Mouse (Mus musculus): Measurements from ENCODE around the gene Dpy19l2. TPM values are rescaled to one million over a fixed set of nuclear protein-coding genes. Genes with fewer than 3 reads are reported as not detected.
"Not testable (repeated sequence)": the region's sequence is repeated elsewhere in the genome, so short reads cannot be mapped to it uniquely, and the experiment has no call there.

Dpy19l2 gene
- 0.04 and 0.16 TPM in 2 replicates for polyA plus RNA-seq (2015; fragmentation: Nextera tagmentation; extraction: Ambion mirVana)

GRCm38 (mm10) chr9:24695700-24696404 is at the start of gene Dpy19l2:
Gene Dpy19l2, minus strand, starts transcription at chr9:24696293.
- peak; percentile 49; the same call in 1 of the 2 replicates for ATAC-seq (replicated peaks; ENCODE audit: extremely low read depth, insufficient read depth, low FRiP score)
- peak within 1 kb of the TSS; percentile 41; the same call in 1 of the 2 replicates for H3K9ac ChIP-seq (ENCODE audit: low read length)

DNA sequence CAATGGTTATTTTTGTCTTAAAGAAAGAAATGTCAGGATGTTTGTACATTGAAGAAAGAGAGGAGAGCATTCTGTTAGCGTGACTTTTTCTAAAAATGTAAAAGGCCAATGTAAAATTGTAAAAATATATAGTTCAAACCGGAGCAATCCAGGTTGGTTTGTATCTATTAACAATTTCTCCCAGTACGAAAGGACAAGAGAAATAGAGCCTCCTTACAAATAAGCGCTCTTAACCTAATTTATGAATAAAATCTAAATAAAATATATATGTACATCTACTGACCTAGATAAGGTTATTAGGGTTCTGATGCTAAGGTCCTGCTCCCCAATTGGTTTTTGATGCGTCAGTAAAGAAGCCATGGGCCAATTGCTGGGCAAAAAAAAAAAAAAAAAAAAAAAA is 48.9 kb upstream of the Dpy19l2 start:
- no peak for ATAC-seq (replicated peaks; ENCODE audit: extremely low read depth, insufficient read depth, low FRiP score)
- Histone ChIP-seq H3K4me3 (ENCODE audit: low read length) (no peak overlapping the region), H3K27ac (ENCODE audit: low read length) (no peak overlapping the region), H3K9me3 (replicated peaks; ENCODE audit: control insufficient read depth, low read length) (no peaks in the 10 kb centered on the region), H3K36me3 (ENCODE audit: control insufficient read depth, insufficient read depth) (peaks cover 49% of the 10 kb centered on the region), H3K4me1 (ENCODE audit: control insufficient read depth, insufficient read depth, low read length) (peaks cover 30% of the 10 kb centered on the region), H3K9ac (ENCODE audit: low read length) (no peak overlapping the region), H3K4me2 (ENCODE audit: low read depth, low read length) (no peak overlapping the region), H3K27me3 (ENCODE audit: control insufficient read depth, insufficient read depth, low read length) (no peaks in the 10 kb centered on the region)
- 91% methylated on average over 5 of the region's 5 CpGs for WGBS

More at GRCm38 (mm10) chr9:24695700-24696404, at the start of gene Dpy19l2:
- Histone ChIP-seq H3K9me3 (replicated peaks; ENCODE audit: control insufficient read depth, low read length) (0 out of 2 replicates have a peak, but pooled peaks cover 2% of the 10 kb centered on the region), H3K36me3 (ENCODE audit: control insufficient read depth, insufficient read depth) (no peaks in the 10 kb centered on the region), H3K27ac (ENCODE audit: low read length) (no peak within 1 kb of the TSS), H3K27me3 (ENCODE audit: control insufficient read depth, insufficient read depth, low read length) (no peaks in the 10 kb centered on the region; the same call in 1 of the 2 replicates), H3K4me3 (ENCODE audit: low read length) (peak within 1 kb of the TSS; percentile 54), H3K4me2 (ENCODE audit: low read depth, low read length) (peak within 1 kb of the TSS; percentile 90), H3K4me1 (ENCODE audit: control insufficient read depth, insufficient read depth, low read length) (peaks cover 3% of the 10 kb centered on the region; the same call in 1 of the 2 replicates)
- 2% methylated on average over 45 of the region's 45 CpGs for WGBS

DNA sequence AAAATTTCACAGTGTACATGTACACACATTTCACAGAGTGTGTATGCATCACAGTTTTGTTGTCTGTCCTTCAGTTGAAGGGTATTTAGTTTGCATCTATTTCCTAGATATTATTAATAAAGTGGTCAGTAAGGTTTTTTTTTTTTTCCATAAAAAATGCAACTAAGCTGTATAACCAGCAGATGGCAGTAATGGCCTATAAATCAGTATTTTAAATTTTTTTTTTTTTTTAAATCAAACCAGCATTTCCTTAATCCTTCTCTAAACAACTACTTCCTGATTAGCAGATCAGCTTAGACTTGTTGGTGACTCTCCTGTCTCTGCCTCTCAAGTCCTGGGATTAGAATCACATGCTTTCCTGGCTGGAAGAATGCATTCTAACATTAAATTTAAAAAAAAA is 5.2 kb upstream of the Dpy19l2 start:
- ATAC-seq (replicated peaks; ENCODE audit: extremely low read depth, insufficient read depth, low FRiP score), result no peak
- Histone ChIP-seq H3K27me3 (ENCODE audit: control insufficient read depth, insufficient read depth, low read length) (no peaks in the 10 kb centered on the region), H3K4me1 (ENCODE audit: control insufficient read depth, insufficient read depth, low read length) (peaks cover 2% of the 10 kb centered on the region; the same call in 1 of the 2 replicates), H3K4me2 (ENCODE audit: low read depth, low read length) (no peak overlapping the region), H3K36me3 (ENCODE audit: control insufficient read depth, insufficient read depth) (no peaks in the 10 kb centered on the region), H3K9ac (ENCODE audit: low read length) (no peak overlapping the region), H3K9me3 (replicated peaks; ENCODE audit: control insufficient read depth, low read length) (0 out of 2 replicates have a peak, but pooled peaks cover 2% of the 10 kb centered on the region), H3K27ac (ENCODE audit: low read length) (no peak overlapping the region), H3K4me3 (ENCODE audit: low read length) (no peak overlapping the region)

GRCm38 (mm10) chr9:24696405-24696778 is 299 bp upstream of the Dpy19l2 start:
- peak overlapping the region; percentile 90 for H3K4me2 ChIP-seq (ENCODE audit: low read depth, low read length)
- H3K27me3 ChIP-seq (ENCODE audit: control insufficient read depth, insufficient read depth, low read length), result no peaks in the 10 kb centered on the region; the same call in 1 of the 2 replicates
- 14% methylated on average over 9 of the region's 9 CpGs for WGBS
- no peaks in the 10 kb centered on the region for H3K36me3 ChIP-seq (ENCODE audit: control insufficient read depth, insufficient read depth)
- H3K9ac ChIP-seq (ENCODE audit: low read length), result no peak overlapping the region
- H3K4me1 ChIP-seq (ENCODE audit: control insufficient read depth, insufficient read depth, low read length), result peaks cover 3% of the 10 kb centered on the region; the same call in 1 of the 2 replicates
- H3K4me3 ChIP-seq (ENCODE audit: low read length), result peak overlapping the region; percentile 54
- no peak overlapping the region for H3K27ac ChIP-seq (ENCODE audit: low read length)
- 0 out of 2 replicates have a peak, but pooled peaks cover 2% of the 10 kb centered on the region for H3K9me3 ChIP-seq (replicated peaks; ENCODE audit: control insufficient read depth, low read length)
- no peak for ATAC-seq (replicated peaks; ENCODE audit: extremely low read depth, insufficient read depth, low FRiP score)

- ATAC-seq (replicated peaks; ENCODE audit: extremely low read depth, insufficient read depth, low FRiP score), result not testable (repeated sequence)
Observed at GRCm38 (mm10) chr9:24637341-24637740, 58.8 kb downstream of the Dpy19l2 start.

DNA sequence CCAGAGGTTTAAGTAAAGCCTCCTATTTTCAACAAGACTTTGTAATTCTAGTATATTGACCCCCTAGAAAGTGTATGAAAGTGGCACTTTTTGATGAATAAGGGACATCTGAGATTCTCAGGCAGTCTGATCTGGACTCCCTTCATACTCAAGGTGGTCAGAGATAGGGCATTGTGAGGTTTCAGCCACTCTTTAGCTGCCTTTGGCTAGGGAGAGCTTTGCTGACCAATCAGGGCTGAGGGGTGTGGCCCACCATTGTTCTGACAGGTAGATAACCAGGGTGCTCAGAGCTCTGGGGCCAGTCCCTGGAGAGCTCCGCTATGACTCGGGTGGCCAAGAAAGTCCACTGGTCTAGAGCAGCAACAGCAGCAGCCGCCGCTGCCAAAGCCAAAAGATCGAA is 71.2 kb downstream of the Dpy19l2 start, which contains the start of gene Cypt4:
Gene Cypt4 (plus strand): TSS at position 301 of the 400 bp plus-strand sequence.
- ATAC-seq (replicated peaks; ENCODE audit: extremely low read depth, insufficient read depth, low FRiP score), result no peak
- WGBS, result 89% methylated on average over 5 of the region's 5 CpGs
- H3K4me2 ChIP-seq (ENCODE audit: low read depth, low read length), result no peak within 1 kb of the TSS
- H3K36me3 ChIP-seq (ENCODE audit: control insufficient read depth, insufficient read depth), result no peaks in the 10 kb centered on the region
- no peaks in the 10 kb centered on the region for H3K4me1 ChIP-seq (ENCODE audit: control insufficient read depth, insufficient read depth, low read length)
- no peaks in the 10 kb centered on the region for H3K9me3 ChIP-seq (replicated peaks; ENCODE audit: control insufficient read depth, low read length)
- H3K27me3 ChIP-seq (ENCODE audit: control insufficient read depth, insufficient read depth, low read length), result no peaks in the 10 kb centered on the region
- no peak within 1 kb of the TSS for H3K9ac ChIP-seq (ENCODE audit: low read length)
- no peak within 1 kb of the TSS for H3K27ac ChIP-seq (ENCODE audit: low read length)
- no peak within 1 kb of the TSS for H3K4me3 ChIP-seq (ENCODE audit: low read length)

More at GRCm38 (mm10) chr9:24637341-24637740, 58.8 kb downstream of the Dpy19l2 start:
- not testable (repeated sequence) for H3K27me3 ChIP-seq (ENCODE audit: control insufficient read depth, insufficient read depth, low read length); H3K9ac ChIP-seq (ENCODE audit: low read length); H3K27ac ChIP-seq (ENCODE audit: low read length); H3K9me3 ChIP-seq (replicated peaks; ENCODE audit: control insufficient read depth, low read length); H3K36me3 ChIP-seq (ENCODE audit: control insufficient read depth, insufficient read depth); H3K4me2 ChIP-seq (ENCODE audit: low read depth, low read length); H3K4me3 ChIP-seq (ENCODE audit: low read length); H3K4me1 ChIP-seq (ENCODE audit: control insufficient read depth, insufficient read depth, low read length)
- 35% methylated on average over 2 of the region's 2 CpGs for WGBS

- Histone ChIP-seq H3K4me1 (ENCODE audit: control insufficient read depth, insufficient read depth, low read length) (no peaks in the 10 kb centered on the region), H3K27ac (ENCODE audit: low read length) (no peak overlapping the region), H3K9ac (ENCODE audit: low read length) (no peak overlapping the region), H3K36me3 (ENCODE audit: control insufficient read depth, insufficient read depth) (no peaks in the 10 kb centered on the region), H3K4me3 (ENCODE audit: low read length) (no peak overlapping the region), H3K27me3 (ENCODE audit: control insufficient read depth, insufficient read depth, low read length) (no peaks in the 10 kb centered on the region), H3K9me3 (replicated peaks; ENCODE audit: control insufficient read depth, low read length) (no peaks in the 10 kb centered on the region), H3K4me2 (ENCODE audit: low read depth, low read length) (no peak overlapping the region)
- WGBS, result 37% methylated on average over 2 of the region's 2 CpGs
- ATAC-seq (replicated peaks; ENCODE audit: extremely low read depth, insufficient read depth, low FRiP score), result no peak
Observed at GRCm38 (mm10) chr9:24538159-24538558, 157.9 kb downstream of the Dpy19l2 start.

DNA sequence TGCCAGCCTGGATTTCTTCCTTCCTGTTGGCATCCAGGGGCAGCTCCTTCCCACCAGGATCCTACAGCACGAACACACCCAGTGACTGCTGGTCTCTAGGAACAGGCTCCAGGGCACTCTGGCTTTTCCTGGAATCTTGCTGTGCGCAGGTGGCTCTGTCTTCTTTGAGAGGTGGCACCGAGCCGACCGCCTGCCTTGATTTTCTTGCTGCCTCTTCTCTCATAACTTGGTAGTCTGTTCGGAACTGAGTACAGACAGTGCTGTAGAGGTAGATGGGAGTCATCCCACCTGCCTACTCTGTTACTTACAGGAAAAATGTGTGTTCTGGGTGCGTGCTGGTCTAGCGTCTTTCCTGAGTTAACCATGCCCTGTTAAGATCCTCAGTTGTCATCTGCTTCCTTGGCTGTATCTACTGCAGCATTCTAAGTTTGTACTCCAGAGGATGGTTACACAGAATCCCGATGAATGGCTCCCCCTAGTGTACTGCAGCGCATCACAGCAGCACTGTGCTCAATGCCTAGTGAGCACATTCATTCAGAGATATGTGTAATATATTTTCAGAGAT is 179.4 kb downstream of the Dpy19l2 start:
- no peaks in the 10 kb centered on the region for H3K4me1 ChIP-seq (ENCODE audit: control insufficient read depth, insufficient read depth, low read length)
- no peaks in the 10 kb centered on the region for H3K9me3 ChIP-seq (replicated peaks; ENCODE audit: control insufficient read depth, low read length)
- 0 out of 2 replicates have a peak, but pooled peaks have one; percentile 37 for ATAC-seq (replicated peaks; ENCODE audit: extremely low read depth, insufficient read depth, low FRiP score)
- no peak overlapping the region for H3K4me3 ChIP-seq (ENCODE audit: low read length)
- H3K36me3 ChIP-seq (ENCODE audit: control insufficient read depth, insufficient read depth), result no peaks in the 10 kb centered on the region
- H3K4me2 ChIP-seq (ENCODE audit: low read depth, low read length), result no peak overlapping the region
- H3K27ac ChIP-seq (ENCODE audit: low read length), result no peak overlapping the region
- H3K9ac ChIP-seq (ENCODE audit: low read length), result no peak overlapping the region
- WGBS, result 58% methylated on average over 10 of the region's 10 CpGs
- no peaks in the 10 kb centered on the region for H3K27me3 ChIP-seq (ENCODE audit: control insufficient read depth, insufficient read depth, low read length)

GRCm38 (mm10) chr9:24514078-24514469 is 182.0 kb downstream of the Dpy19l2 start:
- Histone ChIP-seq H3K9ac (ENCODE audit: low read length) (no peak overlapping the region), H3K9me3 (replicated peaks; ENCODE audit: control insufficient read depth, low read length) (no peaks in the 10 kb centered on the region), H3K27ac (ENCODE audit: low read length) (no peak overlapping the region), H3K4me3 (ENCODE audit: low read length) (no peak overlapping the region), H3K36me3 (ENCODE audit: control insufficient read depth, insufficient read depth) (no peaks in the 10 kb centered on the region), H3K4me2 (ENCODE audit: low read depth, low read length) (no peak overlapping the region), H3K27me3 (ENCODE audit: control insufficient read depth, insufficient read depth, low read length) (no peaks in the 10 kb centered on the region), H3K4me1 (ENCODE audit: control insufficient read depth, insufficient read depth, low read length) (no peaks in the 10 kb centered on the region)
- no peak for ATAC-seq (replicated peaks; ENCODE audit: extremely low read depth, insufficient read depth, low FRiP score)
- WGBS, result 72% methylated on average over 5 of the region's 5 CpGs

Data from heart, embryonic 16.5 days (tissue).